Mouse (Mus musculus): ENCODE results near the gene Dnlz.

GRCm38 (mm10) chr2:26342044-26342443 lies 9.9 kb downstream of the Dnlz start:
- TF ChIP-seq CTCF (IDR thresholded peaks at IDR 0.05; ENCODE audit: extremely low read depth, insufficient read depth, low read length) (no peak), POLR2A (IDR thresholded peaks at IDR 0.05; ENCODE audit: extremely low read depth, insufficient read depth, low read length) (0 out of 2 replicates have a peak, but pooled peaks have one; percentile 22)

All from cortical plate, adult 2 months (tissue).